Mouse (Mus musculus) megakaryocyte, embryonic 14.5 days (primary cell): ENCODE measurements around the gene Col24a1. TPM values are rescaled to one million over a fixed set of nuclear protein-coding genes. Genes with fewer than 3 reads are reported as not detected.

Source experiments
- H3K27me3 ChIP-seq: replicated peaks from 2 replicates; pipeline ENCODE3; 2012; ENCODE audit warnings: inconsistent platforms
- H3K36me3 ChIP-seq: replicated peaks from 2 replicates; pipeline ENCODE3; 2012; ENCODE audit warnings: low read length, inconsistent platforms, mixed read lengths
- H3K4me1 ChIP-seq: 2 replicates; pipeline ENCODE4 v1.6.1; 2012; ENCODE audit warnings: inconsistent platforms
- H3K4me3 ChIP-seq: replicated peaks from 2 replicates; pipeline ENCODE3; 2012; ENCODE audit warnings: moderate library complexity, mild to moderate bottlenecking, inconsistent platforms
- H3K9me3 ChIP-seq: 2 replicates; pipeline ENCODE4 v1.6.1; 2012; ENCODE audit warnings: inconsistent platforms
- FLI1 ChIP-seq: IDR thresholded peaks from 2 replicates; pipeline ENCODE4 v1.6.1; 2012; ENCODE audit warnings: low read length, inconsistent platforms, mixed read lengths
- GATA1 ChIP-seq: IDR thresholded peaks from 3 replicates; pipeline ENCODE4 v1.6.1; 2012; ENCODE audit warnings: mixed read lengths, low read length, inconsistent platforms, borderline replicate concordance
- polyA plus RNA-seq: library from polyadenylated mRNA; stranded (reverse); fragments of >175 nt; gene quantifications from 2 replicates; pipeline ENCODE4 v1.2.3, GENCODE M21; 2012; ENCODE audit warnings: low replicate concordance; ENCODE audit not compliant: insufficient read depth

The Col24a1 gene
- polyA plus RNA-seq, 1 experiment: not detected

- H3K27me3 ChIP-seq: no peaks in the 10 kb centered on the region
- no peak for TF ChIP-seq FLI1
- TF ChIP-seq GATA1: no peak
Observed at GRCm38 (mm10) chr3:145548441-145549415, 256.5 kb downstream of the Col24a1 start.

DNA sequence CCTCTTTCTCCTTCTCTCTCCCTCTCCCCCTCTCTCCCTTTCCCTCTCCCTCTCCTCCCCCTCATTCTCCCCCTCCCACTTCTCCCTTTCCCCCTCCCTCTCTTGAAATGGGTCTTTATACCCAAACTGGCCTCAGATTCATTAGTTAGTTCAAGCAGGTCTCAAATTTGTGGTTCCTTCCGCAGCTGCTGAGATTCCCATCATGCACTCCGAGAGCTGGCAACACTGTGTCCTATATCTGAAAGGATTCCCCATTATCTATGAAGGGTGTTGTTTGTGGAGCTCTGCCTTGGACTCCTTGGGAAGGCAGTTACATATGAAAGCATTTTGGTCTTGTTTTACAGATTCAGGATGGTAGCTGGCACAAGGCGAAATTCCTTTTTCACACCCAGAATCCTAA lies 257.9 kb downstream of the Col24a1 start:
- no peak for TF ChIP-seq GATA1
- TF ChIP-seq FLI1: no peak
- no peaks in the 10 kb centered on the region for H3K9me3 ChIP-seq
- no peaks in the 10 kb centered on the region for H3K36me3 ChIP-seq
- H3K4me1 ChIP-seq: no peaks in the 10 kb centered on the region
- H3K4me3 ChIP-seq: no peak overlapping the region
- H3K27me3 ChIP-seq: no peaks in the 10 kb centered on the region

More at GRCm38 (mm10) chr3:145548441-145549415, 256.5 kb downstream of the Col24a1 start:
- Histone ChIP-seq H3K4me1 (no peaks in the 10 kb centered on the region; the same call in 1 of the 2 replicates), H3K4me3 (no peak overlapping the region), H3K9me3 (no peaks in the 10 kb centered on the region), H3K36me3 (no peaks in the 10 kb centered on the region)

DNA sequence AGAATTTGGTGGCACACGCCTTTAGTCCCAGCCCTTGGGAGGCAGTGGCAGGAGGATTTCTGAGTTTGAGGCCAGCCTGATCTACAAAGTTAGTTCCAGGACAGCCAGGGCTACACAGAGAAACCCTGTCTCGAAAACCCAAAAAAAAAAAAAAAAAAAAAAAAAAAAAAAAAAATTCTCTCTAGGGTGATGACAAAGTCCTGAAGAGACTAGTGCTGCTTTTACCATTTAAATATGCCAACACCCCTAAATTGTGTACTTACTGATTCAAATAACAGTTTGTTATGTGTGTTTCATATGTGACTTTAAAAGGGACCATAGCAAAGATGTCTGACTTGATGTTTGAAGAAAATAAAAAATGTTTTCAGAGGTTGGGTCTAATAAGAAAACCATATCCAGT lies 262.1 kb downstream of the Col24a1 start:
- Histone ChIP-seq H3K4me1 (no peaks in the 10 kb centered on the region), H3K27me3 (no peaks in the 10 kb centered on the region), H3K9me3 (0 out of 2 replicates have a peak, but pooled peaks cover 5% of the 10 kb centered on the region), H3K36me3 (no peaks in the 10 kb centered on the region), H3K4me3 (no peak overlapping the region)
- TF ChIP-seq FLI1 (no peak), GATA1 (no peak)

GRCm38 (mm10) chr3:145556206-145556605 lies 263.9 kb downstream of the Col24a1 start:
- no peak for TF ChIP-seq FLI1
- TF ChIP-seq GATA1: no peak
- Histone ChIP-seq H3K4me3 (no peak overlapping the region), H3K4me1 (no peaks in the 10 kb centered on the region), H3K27me3 (no peaks in the 10 kb centered on the region), H3K36me3 (no peaks in the 10 kb centered on the region), H3K9me3 (peaks cover 5% of the 10 kb centered on the region; the same call in 1 of the 2 replicates)

GRCm38 (mm10) chr3:145559675-145560074 lies 267.4 kb downstream of the Col24a1 start:
- Histone ChIP-seq H3K36me3 (no peaks in the 10 kb centered on the region), H3K4me1 (no peaks in the 10 kb centered on the region), H3K27me3 (no peaks in the 10 kb centered on the region), H3K9me3 (peaks cover 28% of the 10 kb centered on the region), H3K4me3 (no peak overlapping the region)
- TF ChIP-seq GATA1 (no peak), FLI1 (no peak)

DNA sequence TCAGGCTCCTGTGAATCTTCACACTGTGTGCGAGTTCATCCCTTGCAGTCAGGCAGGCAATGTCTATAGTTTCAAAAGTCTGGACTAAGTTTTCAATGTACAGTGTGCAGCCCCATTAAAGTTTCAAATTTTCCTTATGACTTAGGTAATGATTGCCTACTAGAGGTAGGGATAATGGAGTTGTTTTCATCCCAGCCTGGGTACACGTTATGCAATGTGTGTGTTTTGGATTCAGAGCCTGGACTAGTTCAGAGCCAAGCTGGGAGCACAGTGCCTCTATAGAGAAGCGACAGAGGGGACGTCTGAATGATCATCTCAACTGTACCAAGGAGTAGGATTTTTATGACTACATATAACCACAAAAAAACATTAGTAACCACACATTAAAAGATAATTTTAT lies 267.8 kb downstream of the Col24a1 start:
- H3K4me3 ChIP-seq: no peak overlapping the region
- peaks cover 28% of the 10 kb centered on the region for H3K9me3 ChIP-seq
- no peaks in the 10 kb centered on the region for H3K36me3 ChIP-seq
- no peak for TF ChIP-seq GATA1
- TF ChIP-seq FLI1: no peak
- H3K4me1 ChIP-seq: no peaks in the 10 kb centered on the region
- H3K27me3 ChIP-seq: no peaks in the 10 kb centered on the region

- no peaks in the 10 kb centered on the region for H3K27me3 ChIP-seq
- no peak for TF ChIP-seq GATA1
- no peak for TF ChIP-seq FLI1
- H3K4me3 ChIP-seq: no peak overlapping the region
- peaks cover 36% of the 10 kb centered on the region for H3K4me1 ChIP-seq
- peaks cover 8% of the 10 kb centered on the region; the same call in 1 of the 2 replicates for H3K9me3 ChIP-seq
- H3K36me3 ChIP-seq: peaks cover 17% of the 10 kb centered on the region
Observed at GRCm38 (mm10) chr3:145574468-145574867, 282.2 kb downstream of the Col24a1 start.

DNA sequence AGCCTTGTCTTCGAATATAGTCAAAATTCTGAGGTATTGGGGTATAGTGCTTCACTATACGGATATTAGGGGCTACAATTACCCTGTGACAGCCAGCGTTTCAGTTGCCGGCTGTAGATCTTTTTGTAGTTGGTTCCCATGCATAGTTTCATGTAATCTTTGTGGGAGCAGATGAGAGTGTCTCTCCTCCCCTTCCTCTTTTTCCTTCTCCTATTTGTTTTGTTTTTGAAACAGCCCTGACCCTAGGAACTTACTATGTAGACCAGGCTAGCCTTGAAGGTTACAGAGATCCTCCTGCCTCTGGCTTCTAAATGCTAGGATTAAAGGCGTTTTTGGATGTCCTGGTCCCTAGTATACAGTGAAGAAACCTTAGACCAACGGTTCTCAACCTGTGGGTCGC lies 283.1 kb downstream of the Col24a1 start:
- Histone ChIP-seq H3K27me3 (no peaks in the 10 kb centered on the region), H3K4me3 (peak overlapping the region; percentile 92), H3K9me3 (no peaks in the 10 kb centered on the region), H3K36me3 (peaks cover 26% of the 10 kb centered on the region), H3K4me1 (peaks cover 36% of the 10 kb centered on the region)
- no peak for TF ChIP-seq FLI1
- no peak for TF ChIP-seq GATA1

- Histone ChIP-seq H3K9me3 (no peaks in the 10 kb centered on the region), H3K27me3 (no peaks in the 10 kb centered on the region), H3K4me3 (peak within 1 kb of the TSS; percentile 92), H3K36me3 (peaks cover 31% of the 10 kb centered on the region), H3K4me1 (peaks cover 36% of the 10 kb centered on the region)
- TF ChIP-seq FLI1 (no peak), GATA1 (no peak)
Observed at GRCm38 (mm10) chr3:145575743-145576481, 283.6 kb downstream of the Col24a1 start, which contains the start of gene Znhit6. Gene Znhit6, plus strand, starts transcription at chr3:145576205.
